Mouse (Mus musculus): ENCODE results near the gene Pacrg. TPM values are rescaled to one million over a fixed set of nuclear protein-coding genes. Genes with fewer than 3 reads are reported as not detected.

Gene Pacrg
- total RNA-seq, 2 experiments from 2014 or later = 19.6 to 21.9 TPM

- no peak for DNase-seq (ENCODE audit: low spot score in 2 of 2)
Measured at GRCm38 (mm10) chr17:10626299-10627095, 213.6 kb downstream of the Pacrg start.

GRCm38 (mm10) chr17:10624699-10625424, 215.2 kb downstream of the Pacrg start:
- no peak for DNase-seq (ENCODE audit: low spot score in 2 of 2)

- DNase-seq (ENCODE audit: low spot score in 2 of 2) = no peak
Measured at GRCm38 (mm10) chr17:10620621-10621020, 219.5 kb downstream of the Pacrg start.

- peak in 1 of 2 experiments; percentile 10 for DNase-seq (ENCODE audit: low spot score in 2 of 2)
Measured at GRCm38 (mm10) chr17:10619881-10620280, 220.2 kb downstream of the Pacrg start.

- no peak for DNase-seq (ENCODE audit: low spot score in 2 of 2)
Measured at GRCm38 (mm10) chr17:10617656-10618055, 222.5 kb downstream of the Pacrg start.

- no peak for DNase-seq (ENCODE audit: low spot score in 2 of 2)
Measured at GRCm38 (mm10) chr17:10615611-10616010, 224.5 kb downstream of the Pacrg start.

- DNase-seq (ENCODE audit: low spot score in 2 of 2) = no peak
Measured at GRCm38 (mm10) chr17:10614696-10615095, 225.4 kb downstream of the Pacrg start.

GRCm38 (mm10) chr17:10611626-10612025, 228.5 kb downstream of the Pacrg start:
- no peak for DNase-seq (ENCODE audit: low spot score in 2 of 2)

- no peak for DNase-seq (ENCODE audit: low spot score in 2 of 2)
Measured at GRCm38 (mm10) chr17:10608146-10608545, 232.0 kb downstream of the Pacrg start.

GRCm38 (mm10) chr17:10606090-10606489, 234.0 kb downstream of the Pacrg start:
- no peak for DNase-seq (ENCODE audit: low spot score in 2 of 2)

- no peak for DNase-seq (ENCODE audit: low spot score in 2 of 2)
Measured at GRCm38 (mm10) chr17:10597741-10598140, 242.4 kb downstream of the Pacrg start.

GRCm38 (mm10) chr17:10589604-10590003, 250.5 kb downstream of the Pacrg start:
- no peak for DNase-seq (ENCODE audit: low spot score in 2 of 2)

- DNase-seq (ENCODE audit: low spot score in 2 of 2) = peak in 1 of 2 experiments; percentile 4
Measured at GRCm38 (mm10) chr17:10588922-10589400, 251.2 kb downstream of the Pacrg start.

GRCm38 (mm10) chr17:10583301-10583700, 256.8 kb downstream of the Pacrg start:
- no peak for DNase-seq (ENCODE audit: low spot score in 2 of 2)

- DNase-seq (ENCODE audit: low spot score in 2 of 2) = no peak
Measured at GRCm38 (mm10) chr17:10575306-10575705, 264.8 kb downstream of the Pacrg start.

GRCm38 (mm10) chr17:10572436-10572835, 267.7 kb downstream of the Pacrg start:
- no peak for DNase-seq (ENCODE audit: low spot score in 2 of 2)

GRCm38 (mm10) chr17:10569270-10569669, 270.8 kb downstream of the Pacrg start:
- no peak for DNase-seq (ENCODE audit: low spot score in 2 of 2)

GRCm38 (mm10) chr17:10567411-10567810, 272.7 kb downstream of the Pacrg start:
- DNase-seq (ENCODE audit: low spot score in 2 of 2) = no peak

GRCm38 (mm10) chr17:10564191-10564590, 275.9 kb downstream of the Pacrg start:
- DNase-seq (ENCODE audit: low spot score in 2 of 2) = no peak

- DNase-seq (ENCODE audit: low spot score in 2 of 2) = no peak
Measured at GRCm38 (mm10) chr17:10562871-10563270, 277.2 kb downstream of the Pacrg start.

GRCm38 (mm10) chr17:10560053-10560452, 280.1 kb downstream of the Pacrg start:
- no peak for DNase-seq (ENCODE audit: low spot score in 2 of 2)

GRCm38 (mm10) chr17:10558671-10559070, 281.4 kb downstream of the Pacrg start:
- DNase-seq (ENCODE audit: low spot score in 2 of 2) = no peak
